Mouse (Mus musculus): ENCODE measurements around the gene Lrrc3c. TPM values are rescaled to one million over a fixed set of nuclear protein-coding genes. Genes with fewer than 3 reads are reported as not detected.
A peak's percentile ranks its signal among the peaks of the same experiment; 100 is the strongest.
"Not testable (repeated sequence)": the region's sequence is repeated elsewhere in the genome, so short reads cannot be mapped to it uniquely, and the experiment has no call there.

Lrrc3c gene
- polyA plus RNA-seq, 1 experiment: not detected

GRCm38 (mm10) chr11:98599291-98599690 lies 1.2 kb downstream of the Lrrc3c start:
- no peak for DNase-seq (ENCODE audit: low read depth in 1 of 2, low spot score in 2 of 2)
- no peak overlapping the region for H3K27ac ChIP-seq (ENCODE audit: insufficient read depth, low read length)
- H3K4me1 ChIP-seq (ENCODE audit: control insufficient read depth, insufficient read depth, insufficient read length): no peaks in the 10 kb centered on the region; the same call in 1 of the 2 replicates
- no peak overlapping the region for H3K4me3 ChIP-seq (ENCODE audit: extremely low read depth, insufficient read depth, insufficient read length)
- WGBS: 32% methylated on average over 18 of the region's 18 CpGs
- no peaks in the 10 kb centered on the region for H3K36me3 ChIP-seq (ENCODE audit: control insufficient read depth, insufficient read depth, low read length)
- 0 out of 2 replicates have a peak, but pooled peaks cover 2% of the 10 kb centered on the region for H3K27me3 ChIP-seq (ENCODE audit: control insufficient read depth, insufficient read depth, low read length)
- TF ChIP-seq CTCF (IDR thresholded peaks at IDR 0.05; ENCODE audit: extremely low read depth, insufficient read depth, insufficient read length, insufficient replicate concordance): no peak
- TF ChIP-seq POLR2A (IDR thresholded peaks at IDR 0.05; ENCODE audit: low read depth, low read length): no peak

- DNase-seq (ENCODE audit: low read depth in 1 of 2, low spot score in 2 of 2): no peak
- H3K4me3 ChIP-seq (ENCODE audit: extremely low read depth, insufficient read depth, insufficient read length): no peak overlapping the region
- WGBS: 11% methylated on average over 20 of the region's 20 CpGs
- TF ChIP-seq POLR2A (IDR thresholded peaks at IDR 0.05; ENCODE audit: low read depth, low read length): no peak
- no peak for TF ChIP-seq CTCF (IDR thresholded peaks at IDR 0.05; ENCODE audit: extremely low read depth, insufficient read depth, insufficient read length, insufficient replicate concordance)
- no peak overlapping the region for H3K27ac ChIP-seq (ENCODE audit: insufficient read depth, low read length)
- no peaks in the 10 kb centered on the region; the same call in 1 of the 2 replicates for H3K4me1 ChIP-seq (ENCODE audit: control insufficient read depth, insufficient read depth, insufficient read length)
- 0 out of 2 replicates have a peak, but pooled peaks cover 2% of the 10 kb centered on the region for H3K27me3 ChIP-seq (ENCODE audit: control insufficient read depth, insufficient read depth, low read length)
- H3K36me3 ChIP-seq (ENCODE audit: control insufficient read depth, insufficient read depth, low read length): no peaks in the 10 kb centered on the region
These were observed 4.1 kb downstream of the Lrrc3c start for GRCm38 (mm10) chr11:98602090-98602690.

- no peaks in the 10 kb centered on the region for H3K36me3 ChIP-seq (ENCODE audit: control insufficient read depth, insufficient read depth, low read length)
- H3K4me1 ChIP-seq (ENCODE audit: control insufficient read depth, insufficient read depth, insufficient read length): no peaks in the 10 kb centered on the region
- 0 out of 2 replicates have a peak, but pooled peaks cover 2% of the 10 kb centered on the region for H3K27me3 ChIP-seq (ENCODE audit: control insufficient read depth, insufficient read depth, low read length)
- no peak overlapping the region for H3K4me3 ChIP-seq (ENCODE audit: extremely low read depth, insufficient read depth, insufficient read length)
- H3K27ac ChIP-seq (ENCODE audit: insufficient read depth, low read length): no peak overlapping the region
- no peak for DNase-seq (ENCODE audit: low read depth in 1 of 2, low spot score in 2 of 2)
- WGBS: 76% methylated on average over 2 of the region's 2 CpGs
- TF ChIP-seq POLR2A (IDR thresholded peaks at IDR 0.05; ENCODE audit: low read depth, low read length): no peak
- no peak for TF ChIP-seq CTCF (IDR thresholded peaks at IDR 0.05; ENCODE audit: extremely low read depth, insufficient read depth, insufficient read length, insufficient replicate concordance)
These were observed 5.9 kb downstream of the Lrrc3c start for GRCm38 (mm10) chr11:98603953-98604352.

GRCm38 (mm10) chr11:98604911-98605310 lies 6.8 kb downstream of the Lrrc3c start:
- not testable (repeated sequence) for H3K27me3 ChIP-seq (ENCODE audit: control insufficient read depth, insufficient read depth, low read length); DNase-seq (ENCODE audit: low read depth in 1 of 2, low spot score in 2 of 2); H3K27ac ChIP-seq (ENCODE audit: insufficient read depth, low read length); H3K4me1 ChIP-seq (ENCODE audit: control insufficient read depth, insufficient read depth, insufficient read length); H3K36me3 ChIP-seq (ENCODE audit: control insufficient read depth, insufficient read depth, low read length); H3K4me3 ChIP-seq (ENCODE audit: extremely low read depth, insufficient read depth, insufficient read length)
- 71% methylated on average over 6 of the region's 6 CpGs for WGBS

GRCm38 (mm10) chr11:98606763-98607162 lies 8.7 kb downstream of the Lrrc3c start:
- peak; percentile 12 to 41 for DNase-seq (ENCODE audit: low read depth in 1 of 2, low spot score in 2 of 2)
- TF ChIP-seq CTCF (IDR thresholded peaks at IDR 0.05; ENCODE audit: extremely low read depth, insufficient read depth, insufficient read length, insufficient replicate concordance) (no peak), POLR2A (IDR thresholded peaks at IDR 0.05; ENCODE audit: low read depth, low read length) (no peak)
- no peak overlapping the region for H3K27ac ChIP-seq (ENCODE audit: insufficient read depth, low read length)
- WGBS: 7% methylated on average over 3 of the region's 3 CpGs
- H3K27me3 ChIP-seq (ENCODE audit: control insufficient read depth, insufficient read depth, low read length): no peaks in the 10 kb centered on the region
- no peak overlapping the region for H3K4me3 ChIP-seq (ENCODE audit: extremely low read depth, insufficient read depth, insufficient read length)
- H3K36me3 ChIP-seq (ENCODE audit: control insufficient read depth, insufficient read depth, low read length): no peaks in the 10 kb centered on the region
- no peaks in the 10 kb centered on the region for H3K4me1 ChIP-seq (ENCODE audit: control insufficient read depth, insufficient read depth, insufficient read length)

- Histone ChIP-seq H3K27me3 (ENCODE audit: control insufficient read depth, insufficient read depth, low read length) (no peaks in the 10 kb centered on the region; the same call in 1 of the 2 replicates), H3K4me3 (ENCODE audit: extremely low read depth, insufficient read depth, insufficient read length) (no peak overlapping the region), H3K4me1 (ENCODE audit: control insufficient read depth, insufficient read depth, insufficient read length) (no peaks in the 10 kb centered on the region), H3K27ac (ENCODE audit: insufficient read depth, low read length) (no peak overlapping the region), H3K36me3 (ENCODE audit: control insufficient read depth, insufficient read depth, low read length) (no peaks in the 10 kb centered on the region)
- no peak for DNase-seq (ENCODE audit: low read depth in 1 of 2, low spot score in 2 of 2)
- TF ChIP-seq POLR2A (IDR thresholded peaks at IDR 0.05; ENCODE audit: low read depth, low read length): no peak
- TF ChIP-seq CTCF (IDR thresholded peaks at IDR 0.05; ENCODE audit: extremely low read depth, insufficient read depth, insufficient read length, insufficient replicate concordance): no peak
- 92% methylated on average over 13 of the region's 13 CpGs for WGBS
These were observed 22.7 kb downstream of the Lrrc3c start for GRCm38 (mm10) chr11:98620791-98621190.

- DNase-seq (ENCODE audit: low read depth in 1 of 2, low spot score in 2 of 2); H3K27me3 ChIP-seq (ENCODE audit: control insufficient read depth, insufficient read depth, low read length); H3K4me3 ChIP-seq (ENCODE audit: extremely low read depth, insufficient read depth, insufficient read length); H3K27ac ChIP-seq (ENCODE audit: insufficient read depth, low read length); H3K36me3 ChIP-seq (ENCODE audit: control insufficient read depth, insufficient read depth, low read length); H3K4me1 ChIP-seq (ENCODE audit: control insufficient read depth, insufficient read depth, insufficient read length): not testable (repeated sequence)
- 87% methylated on average over 6 of the region's 6 CpGs for WGBS
These were observed 25.9 kb downstream of the Lrrc3c start for GRCm38 (mm10) chr11:98623981-98624380.

- DNase-seq (ENCODE audit: low read depth in 1 of 2, low spot score in 2 of 2); H3K27me3 ChIP-seq (ENCODE audit: control insufficient read depth, insufficient read depth, low read length); H3K4me3 ChIP-seq (ENCODE audit: extremely low read depth, insufficient read depth, insufficient read length); H3K27ac ChIP-seq (ENCODE audit: insufficient read depth, low read length); H3K4me1 ChIP-seq (ENCODE audit: control insufficient read depth, insufficient read depth, insufficient read length); H3K36me3 ChIP-seq (ENCODE audit: control insufficient read depth, insufficient read depth, low read length): not testable (repeated sequence)
- WGBS: 87% methylated on average over 2 of the region's 2 CpGs
These were observed 26.3 kb downstream of the Lrrc3c start for GRCm38 (mm10) chr11:98624381-98624780.
